Mouse (Mus musculus) bone marrow, adult 2 months (tissue): ENCODE results near the gene Tedc1.

ENCODE experiments used
- CTCF ChIP-seq: fragments of 200-500 bp; IDR thresholded peaks from 2 replicates; pipeline ENCODE4 v1.5.1; 2011; ENCODE audit warnings: low read length, control low read depth; ENCODE audit not compliant: control insufficient read depth, insufficient read depth
- POLR2A ChIP-seq: fragments of 200-500 bp; IDR thresholded peaks from 2 replicates; pipeline ENCODE4 v1.6.1; 2011; ENCODE audit warnings: low read depth, mild to moderate bottlenecking, control low read depth, low read length, borderline replicate concordance; ENCODE audit not compliant: control insufficient read depth

- TF ChIP-seq CTCF (no peak), POLR2A (no peak)
Observed at GRCm38 (mm10) chr12:113152991-113153525, 3.2 kb upstream of the Tedc1 start.
